Mouse (Mus musculus): ENCODE data around the gene Ubqln1. TPM values are rescaled to one million over a fixed set of nuclear protein-coding genes. Genes with fewer than 3 reads are reported as not detected.

The Ubqln1 gene
- total RNA-seq, 2 experiments from 2014 or later = 66.4 to 70.1 TPM

- DNase-seq (ENCODE audit: low spot score in 2 of 2) = no peak
Measured at GRCm38 (mm10) chr13:58202903-58203302, 12.6 kb downstream of the Ubqln1 start.

GRCm38 (mm10) chr13:58201908-58202307 lies 13.5 kb downstream of the Ubqln1 start:
- DNase-seq (ENCODE audit: low spot score in 2 of 2) = no peak

GRCm38 (mm10) chr13:58201343-58201742 lies 14.1 kb downstream of the Ubqln1 start:
- no peak for DNase-seq (ENCODE audit: low spot score in 2 of 2)

- DNase-seq (ENCODE audit: low spot score in 2 of 2) = no peak
Measured at GRCm38 (mm10) chr13:58197981-58198640, 17.3 kb downstream of the Ubqln1 start.

- no peak for DNase-seq (ENCODE audit: low spot score in 2 of 2)
Measured at GRCm38 (mm10) chr13:58197211-58197610, 18.2 kb downstream of the Ubqln1 start.

GRCm38 (mm10) chr13:58194908-58195307 lies 20.5 kb downstream of the Ubqln1 start:
- DNase-seq (ENCODE audit: low spot score in 2 of 2) = no peak

GRCm38 (mm10) chr13:58193221-58193620 lies 22.2 kb downstream of the Ubqln1 start:
- DNase-seq (ENCODE audit: low spot score in 2 of 2) = no peak

- DNase-seq (ENCODE audit: low spot score in 2 of 2) = no peak
Measured at GRCm38 (mm10) chr13:58192146-58192545, 23.3 kb downstream of the Ubqln1 start.

GRCm38 (mm10) chr13:58191516-58191915 lies 23.9 kb downstream of the Ubqln1 start:
- no peak for DNase-seq (ENCODE audit: low spot score in 2 of 2)

- DNase-seq (ENCODE audit: low spot score in 2 of 2) = no peak
Measured at GRCm38 (mm10) chr13:58189473-58189872, 26.0 kb downstream of the Ubqln1 start.

- DNase-seq (ENCODE audit: low spot score in 2 of 2) = peak; percentile 77 to 86
Measured at GRCm38 (mm10) chr13:58188412-58188811, 27.0 kb downstream of the Ubqln1 start.

- no peak for DNase-seq (ENCODE audit: low spot score in 2 of 2)
Measured at GRCm38 (mm10) chr13:58187751-58188150, 27.7 kb downstream of the Ubqln1 start.

GRCm38 (mm10) chr13:58186281-58186680 lies 29.2 kb downstream of the Ubqln1 start:
- DNase-seq (ENCODE audit: low spot score in 2 of 2) = no peak

GRCm38 (mm10) chr13:58184111-58184510 lies 31.3 kb downstream of the Ubqln1 start:
- no peak for DNase-seq (ENCODE audit: low spot score in 2 of 2)

- no peak for DNase-seq (ENCODE audit: low spot score in 2 of 2)
Measured at GRCm38 (mm10) chr13:58181607-58182551, 33.6 kb downstream of the Ubqln1 start.

- peak; percentile 100 for DNase-seq (ENCODE audit: low spot score in 2 of 2)
Measured at GRCm38 (mm10) chr13:58177511-58178208, 37.8 kb downstream of the Ubqln1 start.

GRCm38 (mm10) chr13:58176105-58176504 lies 39.3 kb downstream of the Ubqln1 start:
- DNase-seq (ENCODE audit: low spot score in 2 of 2) = no peak

GRCm38 (mm10) chr13:58168119-58168518 lies 47.3 kb downstream of the Ubqln1 start:
- no peak for DNase-seq (ENCODE audit: low spot score in 2 of 2)

- DNase-seq (ENCODE audit: low spot score in 2 of 2) = no peak
Measured at GRCm38 (mm10) chr13:58163343-58163742, 52.1 kb downstream of the Ubqln1 start.

GRCm38 (mm10) chr13:58160761-58161160 lies 54.7 kb downstream of the Ubqln1 start:
- no peak for DNase-seq (ENCODE audit: low spot score in 2 of 2)

- peak; percentile 68 to 85 for DNase-seq (ENCODE audit: low spot score in 2 of 2)
Measured at GRCm38 (mm10) chr13:58158099-58158912, 57.1 kb downstream of the Ubqln1 start.

Data from gastrocnemius, postnatal 4 days (tissue).